Comparison of ENCODE assay signal across 11 mouse cellular contexts in the genomic region with DNA sequence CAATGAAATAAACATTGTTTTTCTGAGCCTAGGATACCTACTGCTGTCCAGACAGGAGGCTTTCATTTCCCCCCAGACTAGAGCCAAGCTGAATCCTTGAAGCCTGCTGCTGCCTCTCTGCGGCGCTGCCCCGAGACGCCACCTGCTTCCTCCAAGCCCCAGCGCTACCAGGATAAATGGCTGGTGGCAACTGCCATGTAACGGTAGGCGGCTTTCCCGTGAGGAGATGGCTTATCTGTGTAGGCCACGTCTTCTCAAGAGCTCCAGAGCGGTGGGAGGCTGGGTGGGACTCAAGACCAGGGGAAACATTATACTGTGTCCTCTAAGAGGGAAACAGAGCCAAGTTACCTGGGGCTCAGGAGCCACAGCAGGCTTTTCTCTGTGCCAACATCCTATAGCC. TPM values are rescaled to one million over a fixed set of nuclear protein-coding genes. Genes with fewer than 3 reads are reported as not detected.
DNase-seq lines count a peak whose midpoint lies in the region; ATAC-seq and TF ChIP-seq lines count a peak whose summit lies in the region.
"Had no signal": no experiment of that assay in that cellular context is flagged by ENCODE, and none has a peak within 500 bp of the region (broad histone marks: within the 10 kb centered on the region; RNA-seq: fewer than 3 reads in every experiment).

No protein-coding gene starts in this region.

- H3K4me1 ChIP-seq in heart, embryonic 11.5 days (ENCODE audit: control insufficient read depth, insufficient read depth, low read length) = peaks cover 29% of the 10 kb centered on the region
- H3K4me1 ChIP-seq in heart, adult 2 months (ENCODE audit: control insufficient read depth, insufficient read depth, low read length) = peaks cover 21% of the 10 kb centered on the region
- peaks cover 25% of the 10 kb centered on the region for H3K4me1 ChIP-seq in liver, postnatal 0 days (ENCODE audit: insufficient read depth)

- peaks cover 4% of the 10 kb centered on the region; the same call in 1 of the 2 replicates for H3K36me3 ChIP-seq in heart, embryonic 11.5 days (ENCODE audit: control insufficient read depth, insufficient read depth, low read length)
- H3K36me3 ChIP-seq in heart, adult 2 months (ENCODE audit: control insufficient read depth, insufficient read depth, low read length) = peaks cover 12% of the 10 kb centered on the region
- H3K36me3 ChIP-seq in liver, postnatal 0 days (replicated peaks; ENCODE audit: insufficient read depth, low read length) = peaks cover 5% of the 10 kb centered on the region

- no peak overlapping the region for H3K9ac ChIP-seq in heart, embryonic 11.5 days (ENCODE audit: low read depth, low read length)
- H3K9ac ChIP-seq in heart, adult 2 months (ENCODE audit: low read depth, low read length) = no peak overlapping the region
- peak overlapping the region; percentile 36 for H3K9ac ChIP-seq in liver, postnatal 0 days (replicated peaks)

- intact Hi-C loops in heart, adult 2 months (cut with DNase I) = no loop called here

- no peak overlapping the region for H3K4me3 ChIP-seq in heart, embryonic 11.5 days (ENCODE audit: low read depth, low read length)
- H3K4me3 ChIP-seq in heart, adult 2 months = no peak overlapping the region
- peak overlapping the region; percentile 29 for H3K4me3 ChIP-seq in liver, postnatal 0 days (ENCODE audit: low read depth, low read length)
- H3K4me3 ChIP-seq: hindbrain, embryonic 10.5 days had no signal

- ATAC-seq in heart, embryonic 11.5 days (replicated peaks; ENCODE audit: insufficient number of reproducible peaks, low FRiP score, low TSS enrichment) = peak; percentile 58; the same call in 1 of the 2 replicates
- peak; percentile 79 for ATAC-seq in liver, postnatal 0 days
- ATAC-seq: CD4-positive, CD25-positive, alpha-beta regulatory T cell, adult 4 months had no signal

- no peak for TF ChIP-seq EP300 in heart, adult 2 months (IDR thresholded peaks at IDR 0.05; ENCODE audit: insufficient read depth, low read depth, low read length)
- peak; percentile 91 for TF ChIP-seq EP300 in liver, postnatal 0 days (IDR thresholded peaks at IDR 0.05; ENCODE audit: low read depth)

- 62% methylated on average over 10 of the region's 10 CpGs for WGBS in heart, embryonic 11.5 days (ENCODE audit: insufficient replicate concordance)
- 81% methylated on average over 10 of the region's 10 CpGs for WGBS in heart, adult 2 months
- WGBS in liver, postnatal 0 days (ENCODE audit: insufficient replicate concordance) = 36% methylated on average over 10 of the region's 10 CpGs

- H3K27ac ChIP-seq in heart, embryonic 11.5 days (ENCODE audit: low read depth, low read length) = no peak overlapping the region
- H3K27ac ChIP-seq in heart, adult 2 months = no peak overlapping the region
- H3K27ac ChIP-seq in liver, postnatal 0 days (ENCODE audit: low read depth) = peak overlapping the region; percentile 68
- H3K27ac ChIP-seq: hindbrain, embryonic 10.5 days had no signal

- peak overlapping the region; percentile 41; the same call in 1 of the 2 replicates for H3K4me2 ChIP-seq in heart, embryonic 11.5 days
- peak overlapping the region; percentile 59 for H3K4me2 ChIP-seq in liver, postnatal 0 days (ENCODE audit: low read depth, low read length)

- TF ChIP-seq POLR2A in heart, adult 2 months (IDR thresholded peaks at IDR 0.05; ENCODE audit: insufficient read depth, low read depth, low read length) = no peak

- no peak for DNase-seq in heart, adult 2 months
- DNase-seq in spleen, postnatal 36 days (ENCODE audit: low spot score in 2 of 2) = peak; percentile 45 to 63
- no peak for DNase-seq in spleen, adult 12 weeks (ENCODE audit: low spot score)
- DNase-seq in cerebellum, postnatal 10 days = peak; percentile 56 to 61
- DNase-seq in liver, postnatal 0 days = peak; percentile 58
- no peak for DNase-seq in kidney, adult 18-20 months
- no peak for DNase-seq in B cell, adult 2 months
- DNase-seq: lung, postnatal 4 days had no signal

- no peaks in the 10 kb centered on the region for H3K27me3 ChIP-seq in heart, embryonic 11.5 days (ENCODE audit: control insufficient read depth, insufficient read depth, low read length)
- H3K27me3 ChIP-seq in heart, adult 2 months (ENCODE audit: control insufficient read depth, insufficient read depth, low read length) = no peaks in the 10 kb centered on the region
- no peaks in the 10 kb centered on the region for H3K27me3 ChIP-seq in liver, postnatal 0 days (ENCODE audit: insufficient read depth, low read length)

- no peaks in the 10 kb centered on the region for H3K9me3 ChIP-seq in heart, embryonic 11.5 days (replicated peaks; ENCODE audit: control insufficient read depth, low read length)
- H3K9me3 ChIP-seq in liver, postnatal 0 days (ENCODE audit: low read length) = no peaks in the 10 kb centered on the region
- H3K9me3 ChIP-seq: hindbrain, embryonic 10.5 days had no signal

- peaks cover 2% of the 10 kb centered on the region; the same call in 1 of the 2 replicates for H3K79me2 ChIP-seq in heart, adult 2 months (replicated peaks; ENCODE audit: control insufficient read depth, insufficient read depth, low read length)

- TF ChIP-seq CTCF in heart, adult 2 months (IDR thresholded peaks at IDR 0.05) = no peak
- TF ChIP-seq CTCF in liver, postnatal 0 days (IDR thresholded peaks at IDR 0.05; ENCODE audit: low read depth) = peak; percentile 27; the same call in 1 of the 2 replicates

RNA-seq across cellular contexts. Expression of a gene that starts 9.2 kb away (rescaled TPM):
- 10.4 and 14.6 TPM in 2 replicates for polyA plus RNA-seq in heart, embryonic 11.5 days (2014; fragmentation: Nextera tagmentation; extraction: Ambion mirVana)
- 10 to 100 TPM; 21.9 to 25.4 TPM for total RNA-seq in heart, adult 2 months (2021)
- polyA plus RNA-seq in heart, adult 2 months (2012; rRNA removed) = 17.5 and 19.4 TPM in 2 replicates
- polyA plus RNA-seq in liver, postnatal 0 days (2015; fragmentation: Nextera tagmentation; extraction: Ambion mirVana) = 154 TPM in 2 replicates

RNA-seq across cellular contexts. Expression of a gene that starts 35.4 kb away (rescaled TPM):
- polyA plus RNA-seq in heart, embryonic 11.5 days (2014; fragmentation: Nextera tagmentation; extraction: Ambion mirVana) = 11.6 and 11.9 TPM in 2 replicates
- 10 to 100 TPM; 14.6 to 16.0 TPM for total RNA-seq in heart, adult 2 months (2021)
- polyA plus RNA-seq in heart, adult 2 months (2012; rRNA removed) = 8.9 and 24.1 TPM in 2 replicates
- polyA plus RNA-seq in liver, postnatal 0 days (2015; fragmentation: Nextera tagmentation; extraction: Ambion mirVana) = 2.3 and 2.9 TPM in 2 replicates

Comparison
In these comparisons a context has a peak if more than half of its experiments do, and no peak if none do; other contexts are left out.
1. DNase-seq: peak in spleen, postnatal 36 days (2 of 2), cerebellum, postnatal 10 days (2 of 2) and liver, postnatal 0 days (single experiment); none in heart, adult 2 months (0 of 2), spleen, adult 12 weeks (single experiment), kidney, adult 18-20 months (single experiment) and B cell, adult 2 months (0 of 2).